Mouse (Mus musculus) adrenal gland, postnatal 10 days (tissue): ENCODE data around the gene Eef1akmt3. TPM values are rescaled to one million over a fixed set of nuclear protein-coding genes. Genes with fewer than 3 reads are reported as not detected.
"Not testable (repeated sequence)": the region's sequence is repeated elsewhere in the genome, so short reads cannot be mapped to it uniquely, and the experiment has no call there.

Source experiments
- DNase-seq: peaks from one replicate; pipeline ENCODE4 v3.0.0; 2021; ENCODE audit warnings: mixed read lengths
- total RNA-seq, 2 experiments: library from RNA; stranded (reverse); gene quantifications; 2 replicates each; pipeline ENCODE4 v1.2.3; 2021

Gene Eef1akmt3
- total RNA-seq, 2 experiments from 2014 or later, result 0.24 to 0.42 TPM

DNA sequence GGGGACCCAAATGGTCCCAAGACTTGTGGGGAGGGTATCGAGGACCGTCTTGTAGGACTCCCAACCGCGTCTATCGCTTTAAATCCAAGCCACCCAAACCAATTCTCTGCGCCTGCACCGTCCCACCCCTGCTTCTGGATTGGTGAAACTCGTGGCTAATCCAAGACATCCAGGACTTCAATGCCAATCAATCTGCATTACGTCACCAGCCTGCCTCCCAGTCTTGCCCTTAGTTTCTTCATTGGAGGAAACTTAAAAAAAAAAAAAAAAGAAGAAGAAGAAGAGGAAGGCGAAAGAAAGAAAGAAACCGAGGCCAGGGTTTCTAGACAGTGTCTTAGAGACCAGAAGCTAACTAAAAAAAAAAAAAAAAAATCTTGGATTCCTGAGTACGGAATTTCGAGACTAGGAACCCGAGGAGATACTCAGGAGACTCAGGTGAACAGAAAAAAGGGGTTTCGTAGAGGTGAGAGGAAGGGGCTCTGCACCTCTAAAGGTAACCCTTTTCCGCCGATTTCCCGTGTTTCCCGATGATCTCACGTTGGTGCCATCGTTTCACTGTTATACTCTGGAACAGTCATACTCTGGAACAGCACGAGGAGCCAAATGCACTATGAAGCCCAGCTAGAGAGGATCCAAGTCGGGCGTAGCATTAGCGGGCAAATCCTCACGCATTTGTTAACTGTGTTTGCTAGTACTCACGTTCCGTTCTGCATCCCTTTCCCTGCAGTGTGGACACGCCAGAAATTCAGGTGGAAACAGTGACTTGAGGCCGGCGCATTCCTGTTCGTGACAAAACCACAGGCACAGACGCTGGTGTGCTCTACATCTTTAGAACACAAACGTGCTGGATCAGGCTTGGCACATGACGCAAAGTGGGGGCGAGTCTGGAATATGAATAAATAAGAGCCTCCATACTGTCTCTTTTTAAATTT, 29.1 kb upstream of the Eef1akmt3 start, which contains the start of gene Tspan31:
Tspan31 (minus strand) TSS at position 75 of the 932 bp plus-strand sequence.
- DNase-seq, result peak; percentile 92

DNA sequence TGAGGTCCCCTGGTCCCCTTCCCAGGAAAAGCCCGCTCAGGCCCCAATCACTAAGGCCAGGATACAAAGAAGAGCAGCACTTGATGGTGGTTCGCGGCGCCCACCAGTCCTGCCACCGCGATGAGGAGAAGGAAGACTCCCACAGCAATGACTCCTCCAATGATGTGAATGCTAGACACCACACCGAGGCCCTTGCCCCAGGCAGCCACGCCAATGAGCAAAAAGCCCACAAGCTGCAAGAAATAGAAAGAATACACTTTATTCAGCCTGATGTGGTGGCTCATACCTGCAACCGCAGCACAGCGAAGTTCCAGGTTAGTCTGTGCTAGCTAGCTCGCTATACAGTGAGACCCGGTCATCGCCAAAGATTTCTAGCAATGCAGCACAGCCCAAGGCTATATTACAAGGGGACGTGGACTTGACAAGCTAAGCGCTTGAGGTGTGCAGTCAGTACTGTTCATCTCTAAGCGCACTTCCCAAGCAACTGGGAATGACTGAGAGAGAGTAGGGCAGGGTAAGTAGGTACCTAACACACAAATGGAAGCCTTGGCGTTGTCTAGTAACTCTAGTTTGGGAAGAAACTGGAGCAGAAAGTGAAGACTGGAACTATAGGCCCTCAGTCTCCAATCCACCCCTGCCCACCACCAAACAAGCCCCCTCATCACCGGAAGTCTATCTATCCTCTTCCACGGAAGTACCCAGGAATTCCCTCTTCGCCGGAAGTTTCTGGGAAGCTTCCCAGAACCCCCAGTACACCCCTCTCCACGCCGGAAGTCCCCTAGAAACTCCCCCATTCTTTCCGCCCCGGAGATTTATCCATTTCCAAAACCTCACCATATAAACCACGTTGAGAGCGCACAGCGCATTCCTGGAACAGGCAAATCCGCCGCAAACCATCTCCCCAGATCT, 28.2 kb upstream of the Eef1akmt3 start:
- DNase-seq, result no peak

DNA sequence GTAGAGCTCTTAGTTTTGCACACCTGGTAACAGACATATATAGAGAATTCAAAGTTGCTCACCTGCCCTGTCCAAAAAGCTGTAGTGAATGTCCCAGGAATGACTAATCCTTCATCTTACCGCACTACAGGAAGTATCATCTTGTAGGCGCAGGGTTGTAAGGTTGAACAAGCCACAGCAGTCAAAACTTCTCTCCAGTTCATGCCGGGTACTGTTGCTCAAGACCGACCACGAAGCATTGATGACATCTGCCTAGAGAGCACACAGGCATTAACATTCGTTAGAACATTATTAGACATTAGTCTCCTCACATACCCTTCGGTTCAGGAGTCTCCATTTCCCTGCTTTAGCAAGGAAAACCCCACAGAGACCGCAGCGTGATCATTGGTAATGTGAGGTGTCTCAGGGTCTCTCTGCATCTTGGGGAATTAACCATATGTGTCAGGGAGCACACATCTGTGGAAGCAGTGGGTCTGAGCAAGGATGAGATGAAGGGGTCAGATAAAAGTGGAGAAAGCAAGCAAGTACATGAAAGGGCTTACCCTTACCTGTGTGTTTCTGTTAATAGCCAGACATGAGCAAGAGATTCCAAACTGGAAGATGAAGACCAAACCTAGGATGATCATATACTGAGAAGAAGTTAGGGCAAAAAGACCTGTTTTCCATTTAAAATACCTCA, 27.2 kb upstream of the Eef1akmt3 start:
- no peak for DNase-seq

DNA sequence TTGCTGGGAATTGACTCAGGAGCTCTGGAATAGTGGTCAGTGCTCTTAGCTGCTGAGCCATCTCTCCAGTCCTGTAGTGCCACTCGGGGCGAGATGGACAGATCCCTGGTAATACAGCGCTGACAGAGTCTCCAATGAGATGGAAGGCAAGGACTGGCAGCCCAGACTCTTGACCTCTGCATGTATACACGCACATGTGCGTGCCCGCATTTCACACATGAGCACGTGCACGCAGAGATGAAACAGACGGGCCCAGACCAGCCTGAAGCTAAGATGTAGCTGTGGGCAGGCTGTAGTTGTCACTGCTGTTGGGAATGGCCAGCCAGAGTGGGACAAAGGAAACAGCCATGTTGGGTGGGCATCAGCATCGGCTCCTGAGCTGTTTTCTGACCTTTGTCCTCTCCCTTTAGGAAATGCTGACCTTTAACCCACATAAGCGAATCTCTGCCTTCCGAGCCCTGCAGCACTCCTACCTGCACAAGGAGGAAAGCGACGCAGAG, 25.3 kb upstream of the Eef1akmt3 start:
- DNase-seq, result no peak

DNA sequence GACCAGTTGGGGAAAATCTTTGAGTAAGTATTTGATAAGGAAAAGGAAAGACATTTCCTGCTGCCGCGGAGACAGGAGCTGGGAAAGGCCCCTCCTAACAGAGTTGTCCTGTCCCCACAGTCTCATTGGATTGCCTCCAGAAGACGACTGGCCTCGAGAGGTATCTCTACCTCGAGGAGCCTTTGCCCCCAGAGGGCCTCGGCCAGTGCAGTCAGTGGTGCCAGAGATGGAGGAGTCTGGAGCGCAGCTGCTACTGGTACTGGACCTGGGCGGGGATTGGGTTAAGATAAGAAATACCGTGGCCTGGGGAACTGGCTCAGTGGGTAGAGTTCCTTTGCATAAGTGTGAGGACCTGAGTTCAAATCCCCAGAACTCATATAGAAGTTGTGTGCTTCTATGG, 24.7 kb upstream of the Eef1akmt3 start:
- DNase-seq, result no peak

DNA sequence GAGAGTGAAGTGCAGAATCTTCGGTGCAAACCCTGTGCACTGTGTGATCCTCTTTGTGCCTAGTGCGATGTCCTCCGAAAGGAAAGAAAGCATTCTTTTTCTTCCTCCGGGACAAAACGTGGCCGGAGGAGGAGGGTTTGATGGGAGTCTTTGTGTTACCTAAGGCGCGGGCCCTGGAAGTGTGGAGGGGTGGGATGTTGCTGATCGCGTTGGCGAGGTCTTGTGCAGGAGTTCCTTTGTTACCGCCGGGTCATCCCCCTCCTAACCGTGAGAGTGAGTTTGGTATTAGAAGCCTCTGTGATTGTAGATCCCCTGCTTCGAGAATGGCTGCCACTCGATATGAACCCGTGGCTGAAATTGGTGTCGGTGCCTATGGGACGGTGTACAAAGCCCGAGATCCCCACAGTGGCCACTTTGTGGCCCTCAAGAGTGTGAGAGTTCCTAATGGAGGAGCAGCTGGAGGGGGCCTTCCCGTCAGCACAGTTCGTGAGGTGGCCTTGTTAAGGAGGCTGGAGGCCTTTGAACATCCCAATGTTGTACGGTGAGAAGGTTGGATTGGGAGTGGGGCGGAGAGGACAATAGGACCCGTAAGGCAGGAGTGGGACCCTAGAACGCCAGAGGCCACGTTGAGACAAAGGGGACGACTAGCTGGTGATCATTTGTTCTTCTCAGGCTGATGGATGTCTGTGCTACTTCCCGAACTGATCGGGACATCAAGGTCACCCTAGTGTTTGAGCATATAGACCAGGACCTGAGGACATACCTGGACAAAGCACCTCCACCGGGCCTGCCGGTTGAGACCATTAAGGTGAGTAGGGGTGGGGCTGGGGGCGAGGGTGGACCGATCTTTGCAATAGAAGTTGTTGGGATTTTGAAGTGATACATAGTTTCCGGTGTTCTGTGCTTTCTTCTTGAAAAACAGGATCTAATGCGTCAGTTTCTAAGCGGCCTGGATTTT, 22.9 kb upstream of the Eef1akmt3 start:
- DNase-seq, result no peak

DNA sequence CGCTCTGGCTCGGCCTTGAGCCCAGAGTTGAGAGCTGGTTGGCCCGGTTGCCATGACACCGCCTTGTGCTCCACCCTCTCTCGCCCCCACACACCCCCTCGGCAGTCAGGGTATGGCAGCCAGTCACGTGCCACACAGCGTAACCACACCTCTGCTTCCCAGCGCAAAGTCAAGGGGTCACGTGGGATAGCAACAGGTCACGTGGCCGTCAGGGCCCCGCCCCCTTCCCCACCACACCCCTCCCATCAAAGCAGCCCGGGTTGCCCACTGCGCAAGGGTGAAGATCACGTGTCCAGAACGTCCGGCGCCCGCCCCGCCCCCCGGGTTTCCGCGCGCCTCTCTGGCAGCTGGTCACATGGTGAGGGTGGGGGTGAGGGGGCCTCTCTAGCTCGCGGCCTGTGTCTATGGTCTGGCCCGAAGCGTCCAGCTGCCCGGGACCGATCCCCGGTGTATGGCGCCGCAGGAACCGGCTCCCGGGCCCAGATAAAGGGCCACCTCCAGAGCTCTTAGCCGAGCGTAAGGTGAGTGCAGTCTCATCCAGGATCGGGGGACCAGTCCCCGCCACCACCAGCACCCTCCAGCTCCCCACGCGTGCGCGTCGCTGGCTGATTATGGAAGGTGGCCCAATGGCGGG, 22.0 kb upstream of the Eef1akmt3 start, which contains the start of gene Cdk4:
Cdk4 (plus strand) TSS at position 296 of the 634 bp plus-strand sequence.
- peak; percentile 100 for DNase-seq

DNA sequence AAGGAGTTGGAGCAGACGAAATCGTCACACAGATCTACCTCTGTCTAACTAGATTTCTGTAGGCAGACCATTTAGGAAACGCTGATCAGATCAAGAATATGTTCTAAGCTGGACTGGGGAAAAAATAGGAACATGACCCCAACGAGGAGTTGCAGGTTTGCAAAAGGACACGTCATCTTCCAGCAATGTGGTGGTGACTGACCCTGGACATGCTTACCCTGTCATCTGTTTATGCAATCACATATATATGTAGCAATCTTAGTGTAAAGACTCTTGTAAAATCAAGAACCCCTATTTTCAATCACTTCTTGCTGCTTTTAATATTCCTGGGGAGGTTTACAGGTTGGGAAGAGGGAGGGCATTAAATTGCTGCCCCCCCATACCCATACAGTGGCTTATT, 21.2 kb upstream of the Eef1akmt3 start:
- DNase-seq, result no peak

DNA sequence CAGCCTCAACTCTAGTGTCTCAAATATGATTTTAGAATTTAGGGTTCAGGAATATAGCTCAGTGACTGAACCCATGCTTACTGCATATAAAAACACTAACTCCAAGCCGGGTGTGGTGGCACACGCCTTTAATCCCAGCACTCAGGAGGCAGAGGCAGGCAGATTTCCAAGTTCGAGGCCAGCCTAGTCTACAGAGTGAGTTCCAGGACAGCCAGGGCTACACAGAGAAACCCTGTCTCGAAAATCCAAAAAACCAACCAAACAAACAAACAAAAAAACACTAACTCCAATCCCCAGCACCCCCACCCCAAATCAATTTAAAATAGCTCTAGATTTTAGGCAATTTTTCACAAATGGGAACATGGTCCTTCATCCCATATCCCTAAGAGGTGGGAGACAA, 20.8 kb upstream of the Eef1akmt3 start:
- not testable (repeated sequence) for DNase-seq

DNA sequence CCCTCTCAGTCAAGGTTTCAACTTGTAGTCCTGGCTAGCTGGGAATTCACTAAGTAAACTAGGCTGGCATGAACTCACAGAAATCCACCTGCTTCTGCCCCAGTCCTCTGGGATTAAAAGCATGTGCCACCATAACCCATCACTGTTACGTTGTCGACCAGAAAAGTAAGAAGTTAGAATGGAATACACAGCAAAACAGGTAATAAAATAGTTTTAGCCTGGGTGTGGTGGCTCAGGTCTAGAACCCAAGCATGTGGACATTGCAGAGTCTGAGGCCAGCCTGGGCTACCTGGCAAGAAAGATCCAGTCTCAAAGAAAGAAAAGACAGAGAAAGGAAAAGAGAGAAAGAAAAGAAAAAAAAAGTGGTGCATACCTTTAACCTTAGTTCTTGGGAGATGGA, 20.2 kb upstream of the Eef1akmt3 start:
- no peak for DNase-seq

DNA sequence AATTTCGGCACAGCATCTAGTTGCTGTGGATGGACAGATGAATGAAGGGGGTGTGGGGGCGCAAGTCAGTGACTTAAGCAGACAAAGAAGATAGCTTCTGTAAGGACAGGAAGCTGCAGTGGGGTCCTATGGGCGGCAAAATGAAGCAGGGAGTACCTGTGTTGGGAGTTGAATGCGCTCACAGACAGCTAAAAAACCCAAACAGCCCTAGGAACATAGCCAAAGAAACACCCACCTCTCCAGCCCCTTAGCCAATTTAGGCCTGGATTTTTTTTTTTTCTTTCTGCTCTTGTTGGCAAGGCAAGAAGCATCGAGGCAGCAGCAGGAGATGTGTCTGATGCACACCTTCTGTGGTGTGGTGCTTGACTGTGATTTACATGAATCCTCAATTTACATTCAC, 19.8 kb upstream of the Eef1akmt3 start:
- DNase-seq, result no peak

DNA sequence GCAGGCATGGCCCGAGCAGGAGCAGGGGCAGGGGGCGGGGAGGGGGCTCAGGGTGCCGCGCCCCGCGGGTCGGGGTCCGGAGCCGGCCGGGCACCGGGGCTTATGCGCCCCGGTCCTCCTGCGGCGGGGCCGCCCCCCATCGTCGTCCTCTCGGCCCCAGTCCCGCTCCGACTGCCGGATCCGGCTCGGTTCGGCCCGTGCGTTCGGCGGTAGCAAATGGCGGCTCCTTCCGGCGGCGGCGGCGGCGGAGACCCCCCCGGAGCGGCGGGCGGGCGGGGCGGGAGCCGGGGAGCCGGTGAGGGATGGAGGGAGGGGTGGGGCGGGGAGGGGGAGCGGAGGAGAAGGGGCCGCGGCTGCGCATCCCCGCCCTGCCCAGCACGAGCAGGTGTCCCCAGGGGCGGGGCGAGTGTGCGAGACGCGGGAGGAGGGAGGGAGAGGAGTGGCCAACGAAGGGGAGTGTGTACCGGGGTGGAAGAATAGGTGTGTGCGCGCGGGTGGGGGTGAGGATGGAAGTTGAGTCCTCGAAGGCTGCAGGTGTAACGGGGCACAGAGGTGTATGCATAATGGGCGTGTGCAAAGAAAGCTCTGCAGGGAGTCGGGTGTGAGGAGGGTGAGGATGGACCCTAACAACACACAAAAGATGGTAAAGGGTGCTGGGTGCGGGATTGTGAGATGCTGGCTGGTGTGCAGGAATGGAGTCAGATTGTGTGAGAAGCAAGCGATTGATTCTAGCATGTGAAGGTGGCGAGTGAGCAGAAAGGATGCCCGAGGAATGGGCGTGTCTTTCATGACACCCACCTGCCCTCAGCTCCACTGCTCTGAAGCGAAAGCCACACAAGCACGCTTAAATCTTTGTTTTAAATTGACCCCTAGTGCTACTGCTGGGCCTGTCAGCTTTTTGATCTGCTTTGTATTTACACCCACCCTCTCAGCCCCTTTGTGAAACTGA, 18.9 kb upstream of the Eef1akmt3 start, which contains the start of gene March9:
March9 (minus strand) TSS at position 217 of the 949 bp plus-strand sequence.
- DNase-seq, result peak; percentile 74

DNA sequence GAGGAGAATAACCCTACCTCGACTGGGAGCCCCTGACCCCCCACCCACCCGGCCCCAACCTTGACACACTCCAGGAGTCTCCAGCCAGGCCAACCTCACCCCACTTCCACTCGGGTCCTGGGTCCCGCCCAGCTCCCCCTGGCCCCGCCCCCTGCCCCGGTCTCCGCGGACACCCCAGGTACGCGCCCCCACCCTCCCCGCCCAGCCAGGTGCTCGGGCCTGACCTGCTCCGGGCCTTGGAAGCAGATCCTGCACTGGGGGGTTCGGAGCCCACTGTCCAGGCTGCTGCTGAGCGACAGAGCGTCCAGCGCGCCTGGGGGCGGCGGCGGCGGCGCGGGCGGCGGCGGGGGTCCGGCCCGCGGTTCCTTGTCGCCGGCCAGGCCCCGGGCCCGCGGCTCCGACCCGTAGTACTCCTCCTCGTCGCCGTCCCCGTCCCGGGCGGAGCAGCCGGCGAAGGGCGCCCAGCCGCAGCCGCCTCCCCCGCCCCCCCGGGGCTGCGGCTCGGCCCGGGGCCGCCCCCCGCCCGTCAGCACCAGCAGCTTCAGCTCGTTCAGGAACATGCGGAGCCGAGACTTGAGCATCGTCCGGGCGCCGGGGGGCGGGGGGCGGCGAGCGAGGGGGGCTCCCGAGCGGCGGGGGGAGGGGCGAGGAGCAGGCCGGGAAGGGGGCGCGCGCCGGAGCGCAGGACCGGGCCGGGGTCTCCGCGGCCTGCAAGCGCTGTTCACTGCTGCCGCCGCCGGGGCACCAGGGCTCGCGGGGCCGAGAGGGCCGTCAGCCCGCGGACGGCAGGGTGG, 18.1 kb upstream of the Eef1akmt3 start:
- DNase-seq, result no peak

DNA sequence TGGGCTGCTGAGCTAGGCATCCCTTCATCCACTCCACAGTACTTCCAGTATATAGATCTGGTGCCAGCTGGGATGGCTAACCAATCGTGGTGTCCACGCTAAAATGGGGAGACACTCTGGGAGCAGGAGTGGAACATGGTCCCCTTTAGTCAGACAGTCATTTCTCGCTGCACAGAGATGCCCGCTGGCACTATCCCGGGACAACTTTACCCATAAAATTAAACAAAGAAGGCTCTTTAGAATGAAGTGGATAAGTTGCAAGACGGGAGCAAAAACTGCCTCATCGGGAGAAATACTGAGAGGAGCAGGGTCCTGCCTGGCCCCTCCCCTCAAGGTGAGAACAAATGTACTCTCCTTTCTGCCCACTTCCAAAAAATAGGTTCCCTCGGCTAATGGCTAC, 17.4 kb upstream of the Eef1akmt3 start:
- DNase-seq, result no peak

DNA sequence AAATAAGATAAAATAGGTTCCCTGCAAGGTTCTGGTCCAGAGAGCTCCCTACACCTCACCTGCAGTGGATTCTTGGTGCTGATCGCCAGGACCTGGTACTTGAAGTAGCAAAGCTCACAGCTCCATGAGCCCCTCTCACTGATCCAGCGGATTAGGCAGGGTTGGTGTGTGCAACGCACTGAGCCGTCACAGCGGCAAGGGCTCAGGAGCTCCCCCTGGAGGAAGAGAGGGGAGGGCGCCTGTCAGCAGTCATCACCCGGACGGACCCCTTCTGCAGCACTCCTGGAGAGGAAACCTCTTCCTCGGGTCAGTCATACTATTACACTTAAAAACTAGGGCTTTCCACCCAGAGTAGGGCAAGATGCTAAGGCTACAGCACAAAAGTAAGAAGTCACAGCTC, 16.8 kb upstream of the Eef1akmt3 start:
- peak; percentile 88 for DNase-seq

DNA sequence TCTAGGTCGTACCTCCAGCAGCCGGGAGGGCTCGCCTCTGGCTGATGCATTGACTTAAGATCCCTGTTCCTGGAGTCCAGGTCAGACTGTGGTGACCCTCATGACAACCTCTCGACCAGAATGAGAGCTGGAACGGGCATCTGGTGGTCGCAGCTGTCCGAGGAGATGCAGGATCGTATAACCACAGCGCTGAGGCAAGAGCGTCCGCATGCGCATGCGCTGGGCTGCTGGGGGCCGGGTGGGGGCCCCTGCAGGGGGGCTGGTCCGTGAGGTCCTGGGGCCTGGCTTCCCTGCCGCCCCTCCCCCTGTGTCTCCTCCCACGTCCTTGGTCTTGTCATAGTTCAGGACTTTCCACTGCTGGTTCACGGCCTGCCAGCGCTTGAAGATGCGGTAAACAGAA, 15.2 kb upstream of the Eef1akmt3 start:
- DNase-seq, result no peak

DNA sequence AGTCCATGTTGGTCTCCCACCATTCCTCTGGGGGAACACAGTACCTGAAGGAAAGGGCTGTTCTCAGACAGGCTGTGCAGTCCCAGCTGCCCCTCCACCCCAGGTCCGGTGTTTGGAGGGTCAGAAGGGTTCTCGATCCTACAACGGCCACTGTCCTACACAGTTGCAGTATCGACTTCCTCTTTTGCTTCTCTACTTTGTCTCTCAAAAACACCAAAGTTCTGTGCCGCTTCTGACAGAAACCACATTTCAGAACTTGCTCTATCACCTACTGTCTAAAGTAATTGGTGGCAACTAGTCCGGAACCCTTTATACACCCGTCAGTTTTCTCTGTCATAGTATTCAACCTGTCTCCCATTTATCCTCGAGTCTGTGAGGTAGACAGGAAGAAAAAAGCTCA, 14.1 kb upstream of the Eef1akmt3 start:
- no peak for DNase-seq

DNA sequence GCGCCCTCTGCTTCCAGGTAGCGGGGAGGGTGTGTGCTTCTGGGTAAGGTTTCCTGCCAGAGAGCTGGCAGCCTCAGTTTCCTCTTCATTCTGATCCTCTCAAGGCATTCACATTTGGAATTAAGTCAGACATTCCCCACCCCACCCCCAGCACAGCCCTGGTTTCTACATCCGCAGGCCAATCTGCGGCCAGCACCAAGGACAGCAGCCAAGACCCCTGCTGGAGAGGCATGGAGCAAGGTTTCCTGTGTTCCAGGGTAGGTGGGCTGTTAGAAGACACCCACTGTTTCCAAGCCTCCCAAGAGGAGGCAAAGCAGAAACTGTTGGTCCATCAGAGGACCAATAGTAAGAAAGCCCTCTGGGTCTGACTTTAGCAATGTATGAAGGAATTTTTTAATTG, 13.3 kb upstream of the Eef1akmt3 start:
- peak; percentile 30 for DNase-seq
